Mouse (Mus musculus) layer of hippocampus, adult 9-10 months (tissue): Measurements from ENCODE around the gene Slc46a2.

Experiments used
- DNase-seq: peaks from one replicate; pipeline ENCODE4 v3.0.0; 2022; ENCODE audit warnings: low spot score

Gene Slc46a2

DNA sequence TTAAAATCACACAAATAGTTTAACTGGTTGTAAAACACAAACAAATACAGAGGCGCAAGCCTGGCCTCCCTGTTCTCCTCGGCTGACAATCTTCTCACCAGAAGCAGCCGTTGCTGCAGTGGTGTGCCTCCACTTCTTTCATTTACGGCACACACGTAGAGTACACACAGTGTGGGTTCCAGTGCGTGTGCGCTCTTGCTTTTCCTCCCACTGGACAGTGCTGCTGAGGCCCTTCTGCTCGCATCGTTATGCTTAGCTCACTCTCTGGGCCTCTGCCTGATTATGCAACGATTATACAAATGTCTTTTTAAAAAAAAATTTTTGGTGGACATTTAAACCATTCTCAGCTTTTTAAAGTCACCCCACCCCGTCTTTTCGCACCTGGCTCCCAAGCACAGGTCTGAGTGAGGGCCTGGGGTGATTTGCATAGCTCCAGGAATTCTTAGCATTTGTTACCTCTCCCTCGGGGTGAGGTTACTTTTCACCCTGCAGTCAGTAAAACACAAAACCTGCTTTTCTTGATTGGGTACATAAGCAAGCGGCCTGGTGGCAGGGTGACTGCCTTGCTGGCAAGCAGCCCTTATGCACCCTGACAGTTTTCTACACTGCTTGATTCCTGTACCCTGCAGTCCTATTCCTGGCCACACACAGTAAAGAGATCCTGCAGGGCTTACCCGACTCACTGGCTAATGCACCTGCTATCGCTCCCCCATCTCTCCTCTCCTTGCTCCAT lies 55.0 kb downstream of the Slc46a2 start:
- no peak for DNase-seq
